18 mouse cellular contexts compared by ENCODE assay signal in genomic region chr16:84790595-84791165, GRCm38 (mm10). TPM values are rescaled to one million over a fixed set of nuclear protein-coding genes. Genes with fewer than 3 reads are reported as not detected.
"Had no signal": no experiment of that assay in that cellular context is flagged by ENCODE, and none has a peak within 500 bp of the region (broad histone marks: within the 10 kb centered on the region; RNA-seq: fewer than 3 reads in every experiment).

No protein-coding gene starts in this region.

- H3K9ac ChIP-seq: limb, embryonic 12.5 days; limb, embryonic 15.5 days; liver, embryonic 14.5 days; liver, postnatal 0 days; lung, embryonic 14.5 days; midbrain, embryonic 12.5 days; midbrain, embryonic 15.5 days had no signal

- H3K4me3 ChIP-seq: left cerebral cortex, adult 2 months; limb, embryonic 12.5 days; limb, embryonic 15.5 days; midbrain, embryonic 12.5 days; midbrain, embryonic 15.5 days had no signal

- H3K4me1 ChIP-seq: limb, embryonic 12.5 days; limb, embryonic 15.5 days; midbrain, embryonic 12.5 days; midbrain, embryonic 15.5 days had no signal

- H3K27me3 ChIP-seq: limb, embryonic 12.5 days; limb, embryonic 15.5 days; midbrain, embryonic 12.5 days; midbrain, embryonic 15.5 days had no signal

- H3K36me3 ChIP-seq: limb, embryonic 12.5 days; limb, embryonic 15.5 days; midbrain, embryonic 15.5 days had no signal

- ATAC-seq: liver, postnatal 0 days; lung, postnatal 0 days; midbrain, embryonic 15.5 days had no signal

- DNase-seq: kidney, adult 2 months; kidney, postnatal 36 days; layer of hippocampus, postnatal 36 days; liver, postnatal 0 days; lung, embryonic 14.5 days; thymus, adult 18-20 months; thymus, postnatal 36 days had no signal

- H3K27ac ChIP-seq: kidney, postnatal 0 days; left cerebral cortex, adult 2 months; limb, embryonic 12.5 days; limb, embryonic 15.5 days; liver, embryonic 14.5 days; macrophage; midbrain, embryonic 12.5 days; midbrain, embryonic 15.5 days had no signal

- H3K4me2 ChIP-seq: limb, embryonic 12.5 days; limb, embryonic 15.5 days; liver, embryonic 11.5 days; lung, embryonic 14.5 days; midbrain, embryonic 12.5 days; midbrain, embryonic 15.5 days had no signal

- H3K9me3 ChIP-seq: limb, embryonic 12.5 days; limb, embryonic 15.5 days; midbrain, embryonic 12.5 days; midbrain, embryonic 15.5 days had no signal

RNA-seq across cellular contexts. Expression of gene Jam2, which starts 16.8 kb away (rescaled TPM):
- total RNA-seq: monocyte, adult 5-6 weeks had no signal
- polyA plus RNA-seq: macrophage had no signal
